Mouse (Mus musculus) gastrocnemius, postnatal 36 days (tissue): ENCODE results near the gene Nek7. TPM values are rescaled to one million over a fixed set of nuclear protein-coding genes. Genes with fewer than 3 reads are reported as not detected.

Source experiments
- DNase-seq, 2 experiments: peaks; one replicate each; pipeline ENCODE4 v3.0.0; 2022
- intact Hi-C: fragments of 180-260 bp; cut with DNase I; formaldehyde crosslinking; loops from one replicate; pipeline ENCODE4 v1.15.1; 2025
- total RNA-seq, 2 experiments: library from RNA; stranded (reverse); gene quantifications; 2 replicates each; pipeline ENCODE4 v1.2.3; 2021

Nek7 gene
- total RNA-seq, 2 experiments from 2014 or later = 85.8 to 90.1 TPM

- intact Hi-C loops = no loop called here
- no peak for DNase-seq
Observed at GRCm38 (mm10) chr1:138612177-138612576, 7.8 kb downstream of the Nek7 start.

GRCm38 (mm10) chr1:138609176-138609575 lies 10.8 kb downstream of the Nek7 start:
- intact Hi-C loops = no loop called here
- DNase-seq = no peak

- DNase-seq = no peak
- intact Hi-C loops = no loop called here
Observed at GRCm38 (mm10) chr1:138608336-138608735, 11.6 kb downstream of the Nek7 start.

- DNase-seq = no peak
- intact Hi-C loops = no loop called here
Observed at GRCm38 (mm10) chr1:138607862-138608261, 12.1 kb downstream of the Nek7 start.

- intact Hi-C loops = no loop called here
- peak in 1 of 2 experiments; percentile 34 for DNase-seq
Observed at GRCm38 (mm10) chr1:138606771-138607170, 13.2 kb downstream of the Nek7 start.

GRCm38 (mm10) chr1:138604736-138605135 lies 15.2 kb downstream of the Nek7 start:
- no peak for DNase-seq
- intact Hi-C loops = no loop called here

- no peak for DNase-seq
- intact Hi-C loops = no loop called here
Observed at GRCm38 (mm10) chr1:138603974-138604373, 16.0 kb downstream of the Nek7 start.

- no peak for DNase-seq
- intact Hi-C loops = no loop called here
Observed at GRCm38 (mm10) chr1:138598087-138598486, 21.9 kb downstream of the Nek7 start.

- intact Hi-C loops = no loop called here
- DNase-seq = no peak
Observed at GRCm38 (mm10) chr1:138596127-138596706, 23.7 kb downstream of the Nek7 start.

GRCm38 (mm10) chr1:138594910-138595309 lies 25.0 kb downstream of the Nek7 start:
- no peak for DNase-seq
- intact Hi-C loops = no loop called here

GRCm38 (mm10) chr1:138593922-138594321 lies 26.0 kb downstream of the Nek7 start:
- intact Hi-C loops = no loop called here
- no peak for DNase-seq

- intact Hi-C loops = no loop called here
Observed at GRCm38 (mm10) chr1:138592466-138592865, 27.5 kb downstream of the Nek7 start.

GRCm38 (mm10) chr1:138590451-138591022 lies 29.4 kb downstream of the Nek7 start:
- DNase-seq = no peak
- intact Hi-C loops = no loop called here

More at GRCm38 (mm10) chr1:138592466-138592865, 27.5 kb downstream of the Nek7 start:
- DNase-seq = no peak

- intact Hi-C loops = no loop called here
Observed at GRCm38 (mm10) chr1:138589126-138589525, 30.8 kb downstream of the Nek7 start.

GRCm38 (mm10) chr1:138587812-138588211 lies 32.1 kb downstream of the Nek7 start:
- intact Hi-C loops = no loop called here
- DNase-seq = no peak

More at GRCm38 (mm10) chr1:138589126-138589525, 30.8 kb downstream of the Nek7 start:
- DNase-seq = no peak

GRCm38 (mm10) chr1:138586891-138587290 lies 33.0 kb downstream of the Nek7 start:
- intact Hi-C loops = no loop called here
- no peak for DNase-seq

GRCm38 (mm10) chr1:138584423-138585013 lies 35.4 kb downstream of the Nek7 start:
- DNase-seq = no peak
- intact Hi-C loops = loop anchor here (5.0 kb wide), 1 partner anchor 33 kb away; no protein-coding TSS in a partner anchor

GRCm38 (mm10) chr1:138582225-138582624 lies 37.7 kb downstream of the Nek7 start:
- intact Hi-C loops = loop anchor here (5.0 kb wide), 1 partner anchor 35 kb away; no protein-coding TSS in a partner anchor
- DNase-seq = no peak

- intact Hi-C loops = loop anchor here (5.0 kb wide), 1 partner anchor 37 kb away; no protein-coding TSS in a partner anchor
Observed at GRCm38 (mm10) chr1:138579822-138580492, 40.0 kb downstream of the Nek7 start.

GRCm38 (mm10) chr1:138579207-138579606 lies 40.7 kb downstream of the Nek7 start:
- intact Hi-C loops = no loop called here
- DNase-seq = no peak

More at GRCm38 (mm10) chr1:138579822-138580492, 40.0 kb downstream of the Nek7 start:
- no peak for DNase-seq

- intact Hi-C loops = no loop called here
- DNase-seq = peak; percentile 46 to 59
Observed at GRCm38 (mm10) chr1:138576803-138577202, 43.1 kb downstream of the Nek7 start.
